Mouse (Mus musculus) limb, embryonic 14.5 days (tissue): Measurements from ENCODE around the gene Slc6a15. TPM values are rescaled to one million over a fixed set of nuclear protein-coding genes. Genes with fewer than 3 reads are reported as not detected.
A peak's percentile ranks its signal among the peaks of the same experiment; 100 is the strongest.

Experiments
- ATAC-seq: fragments of 200-750 bp; cut with Nextera tagmentation; 2 replicates; pipeline ENCODE4 v1.8.0; 2017; ENCODE audit warnings: low read depth, moderate number of reproducible peaks, moderate TSS enrichment; ENCODE audit not compliant: low FRiP score
- DNase-seq: peaks from one replicate; pipeline ENCODE4 v3.0.0-alpha.2; 2015; ENCODE audit warnings: low spot score
- H3K27ac ChIP-seq: fragments of 300-500 bp; sonication (generic); replicated peaks from 2 replicates; pipeline ENCODE4 v1.5.1; 2014; ENCODE audit warnings: low read depth, mild to moderate bottlenecking, low read length, moderate library complexity, mixed read lengths
- H3K27me3 ChIP-seq: fragments of 300-500 bp; sonication (generic); 2 replicates; pipeline ENCODE4 v1.6.1; 2014; ENCODE audit warnings: low read length, mixed read lengths; ENCODE audit not compliant: control insufficient read depth, insufficient read depth
- H3K36me3 ChIP-seq: fragments of 300-500 bp; sonication (generic); 2 replicates; pipeline ENCODE4 v1.6.1; 2014; ENCODE audit warnings: mild to moderate bottlenecking, low read length, moderate library complexity, mixed read lengths; ENCODE audit not compliant: control insufficient read depth, insufficient read depth
- H3K4me1 ChIP-seq: fragments of 300-500 bp; sonication (generic); 2 replicates; pipeline ENCODE4 v1.6.1; 2014; ENCODE audit warnings: antibody characterized with exemption, low read length, mixed read lengths; ENCODE audit not compliant: control insufficient read depth, insufficient read depth
- H3K4me2 ChIP-seq: fragments of 300-500 bp; sonication (generic); replicated peaks from 2 replicates; pipeline ENCODE4 v1.6.1; 2014; ENCODE audit warnings: low read depth, mild to moderate bottlenecking, low read length, moderate library complexity; ENCODE audit not compliant: severe bottlenecking
- H3K4me3 ChIP-seq: fragments of 300-500 bp; sonication (generic); replicated peaks from 2 replicates; pipeline ENCODE4 v1.5.1; 2014; ENCODE audit warnings: low read length
- H3K9ac ChIP-seq: fragments of 300-500 bp; sonication (generic); 2 replicates; pipeline ENCODE4 v1.6.1; 2014; ENCODE audit warnings: mild to moderate bottlenecking, low read depth, low read length, moderate library complexity; ENCODE audit not compliant: severe bottlenecking
- H3K9me3 ChIP-seq: fragments of 300-500 bp; sonication (generic); 2 replicates; pipeline ENCODE4 v1.6.1; 2016; ENCODE audit warnings: low read length; ENCODE audit not compliant: control insufficient read depth
- POLR2A ChIP-seq: fragments of 200-500 bp; IDR thresholded peaks from 2 replicates; pipeline ENCODE4 v1.8.0; 2012; ENCODE audit warnings: inconsistent platforms, mild to moderate bottlenecking, moderate library complexity, borderline replicate concordance; ENCODE audit not compliant: insufficient read depth, insufficient read length; ENCODE audit errors: extremely low read depth
- WGBS: fragments of 180-500 bp; shearing (Covaris S2); extraction: QIAGEN DNeasy Blood & Tissue Kit; methylation state at CpG from one replicate; pipeline ENCODE4 v1.1.7; 2014; 5-methylcytosine and 5-hydroxymethylcytosine counted together
- polyA plus RNA-seq, 2 experiments: library from polyadenylated mRNA; depleted of rRNA in 1 of 2; stranded (reverse) in 1 of 2; unstranded in 1 of 2; fragments of >200 nt; fragmentation: Nextera tagmentation in 1 of 2; extraction: Ambion mirVana in 1 of 2; gene quantifications; 2 replicates each; pipeline versions ENCODE4 v1.2.1 to v1.2.3; 2012 to 2014

Gene Slc6a15
- polyA plus RNA-seq, 2 experiments: 2.1 to 3.2 TPM

DNA sequence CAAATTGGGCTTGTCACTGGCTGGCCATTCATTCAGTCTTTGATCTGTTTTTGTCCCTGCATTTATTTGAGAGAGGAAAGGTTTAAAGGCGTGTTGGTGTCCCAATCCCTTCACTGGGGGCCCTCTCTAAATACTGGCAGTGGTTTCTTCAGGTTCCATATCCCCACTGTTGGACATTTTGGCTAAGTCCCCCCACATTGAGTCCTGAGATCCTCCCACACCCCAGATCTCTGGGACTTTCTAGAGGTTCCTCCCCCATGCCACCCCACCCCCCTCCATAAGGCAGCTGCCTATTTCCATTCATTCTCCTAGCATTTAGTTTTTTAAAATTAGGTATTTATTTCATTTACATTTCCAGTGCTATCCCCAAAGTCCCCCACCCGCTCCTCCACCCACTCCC lies 75.0 kb downstream of the Slc6a15 start:
- Histone ChIP-seq H3K4me2 (no peak overlapping the region), H3K9ac (no peak overlapping the region), H3K27ac (no peak overlapping the region), H3K36me3 (no peaks in the 10 kb centered on the region), H3K27me3 (no peaks in the 10 kb centered on the region), H3K9me3 (no peaks in the 10 kb centered on the region), H3K4me3 (no peak overlapping the region), H3K4me1 (0 out of 2 replicates have a peak, but pooled peaks cover 2% of the 10 kb centered on the region)
- TF ChIP-seq POLR2A: no peak
- no peak for ATAC-seq
- DNase-seq: no peak
- WGBS: 77% methylated on average over 2 of the region's 2 CpGs

DNA sequence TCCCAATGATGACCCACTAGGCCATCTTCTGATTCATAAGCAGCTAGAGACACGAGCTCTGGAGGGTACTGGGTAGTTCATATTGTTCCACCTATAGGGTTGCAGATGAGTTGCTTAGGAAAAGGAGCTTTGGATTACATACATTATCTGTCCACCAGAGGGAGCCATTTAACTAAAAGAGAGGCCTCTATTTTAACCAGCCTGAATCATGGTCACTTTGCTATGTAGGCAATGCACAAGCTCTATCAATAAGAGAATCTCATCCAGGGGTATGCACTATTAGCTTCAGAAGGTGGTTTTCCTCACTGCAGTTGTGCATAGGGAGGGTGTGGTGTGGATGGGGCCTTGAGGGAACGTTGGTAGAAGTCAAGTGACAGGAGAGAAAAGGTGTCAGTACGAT lies 75.5 kb downstream of the Slc6a15 start:
- no peak overlapping the region for H3K4me2 ChIP-seq
- no peaks in the 10 kb centered on the region for H3K9me3 ChIP-seq
- H3K9ac ChIP-seq: no peak overlapping the region
- no peaks in the 10 kb centered on the region for H3K27me3 ChIP-seq
- 30% methylated on average over 3 of the region's 3 CpGs for WGBS
- H3K27ac ChIP-seq: no peak overlapping the region
- H3K36me3 ChIP-seq: no peaks in the 10 kb centered on the region
- ATAC-seq (peak; percentile 80), DNase-seq (peak; percentile 96)
- no peak overlapping the region for H3K4me3 ChIP-seq
- no peak for TF ChIP-seq POLR2A
- H3K4me1 ChIP-seq: 0 out of 2 replicates have a peak, but pooled peaks cover 2% of the 10 kb centered on the region

DNA sequence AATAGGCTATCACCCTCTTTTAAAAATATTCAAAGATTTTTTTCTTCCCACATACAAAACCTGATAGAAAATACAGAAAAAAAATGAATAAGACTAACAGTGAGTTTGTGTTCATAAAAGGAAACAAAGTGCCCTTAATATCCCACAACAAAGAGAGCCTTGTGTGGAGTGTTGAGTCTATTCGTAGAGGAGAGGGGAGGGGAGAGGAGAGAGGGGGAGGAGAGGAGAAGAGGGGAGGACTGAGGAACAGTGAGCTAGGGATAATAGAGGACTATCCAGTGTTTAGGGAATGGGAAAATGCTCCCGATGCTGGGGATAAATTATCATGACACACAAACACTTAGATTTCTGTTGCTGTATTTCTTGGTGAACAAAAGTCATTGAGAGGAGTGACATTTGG lies 80.8 kb downstream of the Slc6a15 start:
- no peaks in the 10 kb centered on the region for H3K27me3 ChIP-seq
- ATAC-seq: no peak
- TF ChIP-seq POLR2A: no peak
- no peak overlapping the region for H3K27ac ChIP-seq
- no peaks in the 10 kb centered on the region for H3K36me3 ChIP-seq
- H3K9me3 ChIP-seq: no peaks in the 10 kb centered on the region
- 0 out of 2 replicates have a peak, but pooled peaks cover under 1% of the 10 kb centered on the region for H3K4me1 ChIP-seq
- H3K4me2 ChIP-seq: no peak overlapping the region
- 69% methylated on average over 2 of the region's 2 CpGs for WGBS
- H3K9ac ChIP-seq: no peak overlapping the region
- H3K4me3 ChIP-seq: no peak overlapping the region
- DNase-seq: no peak

DNA sequence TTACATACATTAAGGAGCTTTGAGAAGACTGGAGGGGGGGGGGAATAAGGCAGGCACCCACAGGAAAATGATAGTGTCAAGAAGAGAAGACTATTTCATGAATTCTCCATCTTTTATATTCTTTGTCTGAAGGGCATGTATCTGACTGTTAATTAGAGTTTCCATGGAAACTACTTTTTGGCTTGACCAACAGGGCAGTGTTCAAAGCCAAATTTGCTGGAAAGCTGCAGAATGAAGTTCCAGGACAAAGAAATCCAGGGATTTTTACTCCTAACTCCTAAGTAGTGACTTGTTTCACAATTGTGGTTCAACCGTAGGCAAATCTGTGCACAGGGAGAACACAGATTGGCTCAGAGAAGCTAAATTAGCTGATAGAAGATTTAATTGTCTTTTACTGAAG lies 90.3 kb downstream of the Slc6a15 start:
- no peak overlapping the region for H3K4me3 ChIP-seq
- H3K4me2 ChIP-seq: no peak overlapping the region
- no peaks in the 10 kb centered on the region for H3K4me1 ChIP-seq
- H3K27ac ChIP-seq: no peak overlapping the region
- no peaks in the 10 kb centered on the region for H3K9me3 ChIP-seq
- ATAC-seq: no peak
- no peak overlapping the region for H3K9ac ChIP-seq
- WGBS: 67% methylated on average over 1 of the region's 1 CpGs
- no peaks in the 10 kb centered on the region for H3K27me3 ChIP-seq
- peak; percentile 18 for DNase-seq
- H3K36me3 ChIP-seq: no peaks in the 10 kb centered on the region
- TF ChIP-seq POLR2A: no peak

Other genes starting within 250 kb of the Slc6a15 start
- gene Lrriq1, start 131.5 kb upstream of the Slc6a15 start, polyA plus RNA-seq (2012; rRNA removed): 0.13 TPM in 1 of 2 replicates, not detected in the other
- gene Lrriq1, start 131.5 kb upstream of the Slc6a15 start, polyA plus RNA-seq (2014; fragmentation: Nextera tagmentation; extraction: Ambion mirVana): not detected in 2 replicates